Mouse (Mus musculus): Measurements from ENCODE around the gene Gm20388. TPM values are rescaled to one million over a fixed set of nuclear protein-coding genes. Genes with fewer than 3 reads are reported as not detected.
A peak's percentile ranks its signal among the peaks of the same experiment; 100 is the strongest.

The Gm20388 gene
- total RNA-seq, 2 experiments from 2014 or later = 12.7 TPM; not detected in 1

DNA sequence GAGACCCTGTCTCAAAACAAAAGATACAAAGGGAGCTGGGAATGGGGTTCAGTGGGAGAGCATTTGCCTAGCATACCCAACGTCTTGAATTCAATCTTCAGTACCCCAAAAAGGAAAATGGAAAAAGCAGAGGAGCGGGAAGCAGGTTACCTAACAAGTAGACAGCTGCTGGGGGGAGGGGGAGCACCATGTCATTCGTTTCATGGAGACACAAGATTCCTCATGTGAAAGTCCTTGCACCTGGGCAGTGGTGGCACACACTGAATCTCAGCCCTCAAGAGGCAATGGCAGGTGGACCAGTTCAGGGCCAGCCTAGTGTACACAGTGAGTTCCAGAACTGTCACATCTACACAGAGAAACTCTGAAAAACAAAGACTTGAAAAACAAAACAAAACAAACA, 3946.7 kb downstream of the Gm20388 start:
- no peak for DNase-seq

- DNase-seq = no peak
Measured at GRCm38 (mm10) chr8:123858574-123858940, 3947.9 kb downstream of the Gm20388 start.

DNA sequence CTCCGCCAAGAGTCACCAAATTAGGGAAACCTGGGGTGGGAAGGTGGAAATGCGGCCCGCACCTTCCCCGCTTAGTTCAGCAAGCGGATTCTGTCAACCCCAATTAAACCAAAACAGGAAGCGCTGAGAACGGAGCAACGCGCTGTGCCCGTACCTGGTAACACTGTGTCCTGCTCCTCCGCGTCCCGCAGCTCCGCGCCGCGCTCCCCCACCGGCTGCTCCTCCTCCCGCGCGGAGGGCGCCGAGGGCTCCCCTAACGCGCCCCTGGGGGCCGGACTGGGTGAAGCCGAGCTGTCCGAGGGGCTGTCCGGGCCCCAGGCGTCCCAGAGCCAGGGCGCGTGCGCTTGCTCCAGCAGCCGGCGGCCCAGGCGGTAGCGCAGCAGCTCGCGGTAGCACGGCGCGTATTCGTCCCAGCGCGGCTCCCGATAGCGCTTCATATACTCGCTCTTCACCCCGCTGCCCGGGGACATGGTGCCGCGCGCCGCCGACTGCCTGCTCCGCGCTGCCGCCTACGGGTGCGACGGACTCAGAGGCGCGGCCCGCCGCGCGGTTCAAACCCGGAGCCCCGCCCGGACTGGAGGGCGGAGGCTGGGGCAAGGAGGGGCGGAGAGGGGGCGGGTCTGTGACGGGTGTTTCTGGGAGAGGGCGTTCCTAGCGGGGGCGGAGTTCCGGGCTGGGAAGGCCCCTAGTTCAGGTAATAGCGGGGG, 3948.5 kb downstream of the Gm20388 start:
- DNase-seq = peak; percentile 91

GRCm38 (mm10) chr8:123859648-123860259, 3949.1 kb downstream of the Gm20388 start, which contains the start of gene Ccsap:
TSS of gene Ccsap (minus strand) at chr8:123860209.
- DNase-seq = peak; percentile 68 to 76

DNA sequence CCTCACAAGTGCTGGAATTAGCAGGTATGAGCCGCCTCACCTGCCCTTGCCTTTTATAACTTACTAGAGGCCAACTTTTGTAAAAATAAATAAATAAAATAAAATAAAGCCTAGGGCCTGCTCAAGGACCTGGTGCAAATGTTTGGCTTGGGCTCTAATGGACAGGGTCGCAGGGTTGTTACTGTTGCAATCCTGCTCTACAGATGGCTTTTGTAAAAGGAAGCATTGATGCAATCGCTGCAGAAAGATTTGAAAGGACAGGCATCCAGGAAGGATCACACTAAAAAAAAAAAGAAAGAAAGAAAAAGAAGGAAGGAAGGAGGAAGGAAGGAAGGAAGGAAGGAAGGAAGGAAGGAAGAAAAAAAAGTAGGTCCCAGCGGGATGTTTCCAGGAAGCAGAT, 3949.7 kb downstream of the Gm20388 start:
- DNase-seq = no peak

GRCm38 (mm10) chr8:123865786-123866185, 3955.1 kb downstream of the Gm20388 start:
- no peak for DNase-seq

DNA sequence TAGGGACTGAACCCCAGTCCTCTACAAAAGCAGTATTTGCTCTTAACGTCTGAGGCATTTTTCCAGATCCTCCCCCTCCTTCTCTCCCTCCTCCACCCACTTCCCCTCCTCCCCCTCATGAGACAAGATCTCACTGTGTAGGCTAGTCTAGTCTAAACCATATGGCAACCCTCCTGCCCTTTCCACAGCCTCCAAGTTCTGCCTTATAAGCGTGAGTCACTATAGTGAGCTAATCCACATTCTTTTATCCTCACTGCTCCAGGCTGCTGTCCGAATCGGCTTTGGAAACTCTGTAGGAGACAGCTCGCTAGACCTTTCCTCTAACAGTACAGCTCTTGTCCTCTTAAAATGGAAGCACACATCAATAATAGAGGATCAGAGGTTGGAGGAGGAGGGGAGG, 3956.3 kb downstream of the Gm20388 start:
- no peak for DNase-seq

DNA sequence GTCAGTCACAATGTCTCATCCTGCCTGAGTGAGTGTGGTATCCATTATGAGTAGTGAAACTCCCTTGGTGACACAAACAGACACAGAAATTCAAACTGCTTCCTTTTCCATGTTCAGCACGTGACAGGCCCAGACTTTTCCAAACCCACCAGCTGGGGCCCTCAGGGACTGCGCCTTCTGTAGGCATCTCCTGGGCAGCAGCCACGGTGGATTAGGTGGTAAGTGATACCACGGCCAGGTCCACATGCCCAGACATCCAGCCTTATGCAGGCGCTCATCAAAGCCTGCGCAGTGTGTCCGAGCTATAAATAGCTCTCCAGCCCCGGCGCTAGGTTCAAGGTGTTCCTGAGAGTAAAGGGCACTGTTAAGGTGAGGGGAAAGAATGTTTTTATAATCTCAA, 3961.4 kb downstream of the Gm20388 start:
- DNase-seq = no peak

DNA sequence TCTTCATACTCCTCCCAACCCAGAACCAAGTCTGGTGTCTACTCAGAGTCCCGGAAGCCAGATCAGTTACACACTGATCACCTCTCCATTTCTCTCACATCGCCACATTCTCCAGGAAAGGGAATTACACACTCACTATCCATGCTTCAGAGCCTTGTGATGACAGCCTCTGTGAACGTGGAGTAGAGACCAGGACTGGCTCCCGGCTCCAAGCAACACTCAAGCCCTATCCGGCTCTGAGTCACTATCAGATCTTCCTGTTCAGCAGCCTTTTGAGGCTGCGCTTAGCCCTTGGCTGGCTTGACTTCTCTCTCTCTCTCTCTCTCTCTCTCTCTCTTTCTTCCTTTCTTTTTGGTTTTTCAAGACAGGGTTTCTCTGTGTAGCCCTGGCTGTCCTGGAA, 3962.7 kb downstream of the Gm20388 start:
- DNase-seq = no peak

DNA sequence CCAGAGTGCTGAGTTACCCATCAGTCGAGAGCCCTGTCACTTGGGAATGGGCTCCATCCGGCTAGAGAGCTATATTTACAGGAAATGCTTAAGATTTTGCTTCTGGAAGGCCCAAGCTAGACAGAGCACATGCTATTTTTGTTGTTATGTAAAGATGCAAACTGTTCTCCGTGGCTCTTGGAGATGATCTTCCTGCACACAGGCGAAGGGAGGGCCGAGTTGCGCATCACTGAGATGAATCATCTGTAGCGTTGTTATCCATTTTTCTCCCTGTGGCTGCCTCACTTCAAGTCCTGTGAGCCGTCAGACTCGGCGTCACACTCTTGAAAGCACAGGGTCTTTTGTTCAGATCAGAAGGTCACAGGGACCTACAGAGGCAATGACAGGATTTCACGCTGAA, 3963.7 kb downstream of the Gm20388 start:
- no peak for DNase-seq

DNA sequence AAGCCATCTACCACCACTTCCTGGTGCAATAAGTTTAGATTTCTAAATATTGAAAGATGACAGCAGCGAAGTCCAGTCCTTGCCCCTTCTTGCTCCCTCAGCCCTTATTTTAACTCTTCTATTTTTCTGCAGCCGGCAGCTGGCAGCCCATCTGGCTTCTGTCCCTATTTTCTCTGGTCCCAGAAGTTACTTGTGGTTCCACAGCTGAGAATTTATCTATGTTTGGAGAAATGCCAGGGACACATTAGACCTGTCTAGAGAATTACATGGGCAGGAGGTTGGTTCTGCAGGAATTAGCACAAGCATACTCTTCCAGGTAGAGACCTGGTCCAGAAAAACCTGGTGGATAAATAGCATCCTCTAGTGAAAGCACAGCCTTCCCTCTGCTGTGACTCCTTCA, 3967.2 kb downstream of the Gm20388 start:
- DNase-seq = no peak

GRCm38 (mm10) chr8:123880271-123880670, 3969.6 kb downstream of the Gm20388 start:
- peak in 1 of 2 experiments; percentile 38 for DNase-seq

DNA sequence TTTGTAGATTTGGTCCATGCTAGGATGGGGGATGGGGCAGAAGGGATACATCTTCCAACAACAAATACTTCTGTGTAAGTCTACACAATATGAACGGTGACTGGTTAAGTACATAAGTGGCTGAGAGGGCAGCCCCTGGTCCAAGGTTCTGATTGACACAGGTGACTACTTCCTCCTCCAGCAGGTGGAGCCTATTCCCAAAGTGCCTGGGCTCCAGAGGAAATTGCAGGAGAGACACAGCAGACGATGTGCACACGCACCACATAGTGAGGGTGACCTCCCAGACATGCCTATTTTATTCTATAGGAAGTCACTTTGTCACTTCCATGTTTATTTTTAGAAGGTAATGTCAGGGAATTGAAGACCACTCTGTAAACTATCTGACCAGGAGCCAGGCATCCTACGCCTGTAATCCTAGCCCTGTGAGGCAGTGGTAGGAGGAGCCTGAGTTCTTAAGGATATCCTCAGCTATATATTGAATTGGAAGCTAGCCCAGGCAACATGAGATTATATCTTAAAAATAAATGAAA, 3970.2 kb downstream of the Gm20388 start:
- DNase-seq = no peak

GRCm38 (mm10) chr8:123882412-123882811, 3971.8 kb downstream of the Gm20388 start:
- no peak for DNase-seq

GRCm38 (mm10) chr8:123883094-123883493, 3972.5 kb downstream of the Gm20388 start:
- no peak for DNase-seq

DNA sequence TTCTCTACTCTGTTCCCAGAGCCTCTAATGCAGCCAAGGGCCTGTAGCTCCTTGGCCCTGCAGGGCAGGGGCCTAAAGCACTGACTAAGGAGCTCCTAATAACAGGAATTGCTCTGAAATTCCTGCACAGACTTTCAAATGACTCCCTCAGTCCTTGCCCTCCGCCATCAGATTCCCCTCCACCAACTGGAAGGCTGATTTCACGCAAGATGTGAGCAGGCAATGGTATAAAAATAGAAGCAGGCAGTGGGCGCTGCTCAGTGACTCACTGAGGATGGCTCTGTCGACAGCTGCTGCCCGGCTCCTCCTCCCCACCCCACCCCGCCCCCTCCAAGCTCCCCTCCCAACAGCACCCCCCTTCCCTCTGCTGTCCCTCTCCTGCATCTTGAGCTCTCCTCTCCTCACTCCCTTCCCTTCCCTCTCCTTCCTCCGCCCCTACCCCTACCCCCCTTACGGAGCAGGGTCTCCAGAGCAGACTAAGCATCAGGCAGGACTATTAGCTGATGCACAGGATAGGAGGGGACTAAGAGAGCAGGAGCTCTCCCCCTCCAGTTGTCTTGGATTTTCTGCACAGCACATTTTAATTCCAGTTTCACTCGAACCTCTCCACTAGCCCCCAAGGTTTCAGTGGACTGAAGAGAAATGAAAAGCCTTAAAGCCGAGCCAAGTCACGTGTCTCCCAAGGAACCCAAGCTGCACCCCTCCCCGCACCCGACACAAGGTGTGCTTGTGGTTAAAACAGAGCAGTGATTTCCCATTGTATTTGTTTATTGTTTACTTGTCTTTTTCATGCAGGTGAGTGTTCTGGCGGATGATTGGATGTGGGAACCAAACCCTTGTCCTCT, 3974.3 kb downstream of the Gm20388 start:
- peak; percentile 73 to 77 for DNase-seq

DNA sequence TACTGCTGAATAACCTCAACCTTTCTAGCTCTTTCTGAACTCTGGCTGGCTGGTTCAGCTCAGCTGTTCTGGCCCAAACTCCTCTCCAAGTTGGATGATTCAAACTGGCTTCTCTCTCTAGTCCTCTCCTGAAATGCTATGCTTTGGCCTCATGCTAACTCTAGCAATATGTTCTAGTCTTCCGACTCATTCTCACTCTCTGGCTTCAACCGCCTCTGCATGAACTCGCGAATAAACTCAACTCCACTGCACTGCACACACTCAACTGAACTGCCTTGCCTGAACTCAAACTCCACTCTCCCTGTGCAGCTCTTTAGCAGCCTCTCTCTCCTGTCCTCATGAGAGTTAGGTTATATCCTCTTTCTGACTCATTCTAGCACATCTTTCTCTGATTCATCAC, 3976.5 kb downstream of the Gm20388 start:
- no peak for DNase-seq

- no peak for DNase-seq
Measured at GRCm38 (mm10) chr8:123887956-123888355, 3977.3 kb downstream of the Gm20388 start.

DNA sequence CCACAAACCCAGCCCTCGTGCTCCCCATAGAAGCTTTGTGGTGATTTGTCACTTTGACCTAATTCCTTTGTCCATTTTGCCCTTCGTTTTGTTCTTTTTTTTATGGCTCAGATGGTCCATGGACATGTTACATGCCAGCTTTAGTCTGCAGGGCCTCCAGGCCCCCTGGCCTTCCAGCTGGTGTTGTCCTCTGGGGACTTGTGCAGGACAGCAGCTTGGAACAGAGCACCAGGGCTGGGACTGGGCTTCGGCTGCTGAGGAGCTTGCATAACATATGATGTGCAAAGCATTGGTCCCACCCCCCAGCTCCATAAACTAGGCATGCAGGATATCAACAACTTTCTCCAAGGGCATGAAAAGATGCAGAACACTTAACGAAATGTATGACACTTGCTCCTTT, 3979.2 kb downstream of the Gm20388 start:
- no peak for DNase-seq

DNA sequence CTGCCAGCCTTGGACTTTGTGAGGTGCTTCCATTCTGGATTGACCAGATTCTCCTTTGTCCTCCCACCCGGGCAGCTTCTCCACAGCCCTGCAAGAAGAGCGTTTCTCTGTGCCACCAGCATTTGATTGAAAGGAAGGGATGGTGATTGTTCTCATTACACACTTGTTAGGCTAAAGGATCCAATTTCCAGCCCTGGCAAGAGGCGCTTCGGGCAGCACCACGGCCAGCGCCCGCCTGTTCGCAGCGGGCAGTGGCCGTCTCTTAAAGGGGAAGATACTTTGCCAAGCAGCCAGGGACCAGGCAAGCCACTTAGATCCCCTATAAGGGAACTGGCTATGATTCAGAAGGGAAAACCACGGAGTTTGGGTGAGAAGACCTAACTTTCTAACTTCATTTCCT, 3980.6 kb downstream of the Gm20388 start:
- peak in 1 of 2 experiments; percentile 55 for DNase-seq

- peak; percentile 81 to 82 for DNase-seq
Measured at GRCm38 (mm10) chr8:123891883-123892585, 3981.4 kb downstream of the Gm20388 start.

- DNase-seq = no peak
Measured at GRCm38 (mm10) chr8:123892586-123893155, 3982.0 kb downstream of the Gm20388 start.
